Mouse (Mus musculus) layer of hippocampus, adult 18-20 months (tissue): ENCODE measurements around the gene Ccpg1. TPM values are rescaled to one million over a fixed set of nuclear protein-coding genes. Genes with fewer than 3 reads are reported as not detected.

Experiments used
- DNase-seq, 2 experiments: peaks; one replicate each; pipeline ENCODE4 v3.0.0; 2022; ENCODE audit warnings: low spot score in 2 of 2
- long read RNA-seq: library from polyadenylated mRNA; stranded (forward); transcript quantifications from one replicate; pipeline ENCODE4 v2.0.0, GENCODE M21; 2021
- total RNA-seq, 2 experiments: library from RNA; stranded (reverse); gene quantifications; 2 replicates each; pipeline ENCODE4 v1.2.3; 2021

Ccpg1 gene
- total RNA-seq, result 100 to 1,000 TPM; 149 to 152 TPM
- long read RNA-seq, transcript Ccpg1-202 (9 exons, 2,969 nt), result minor isoform, 15 of 157 reads
- long read RNA-seq, transcript Ccpg1-208 (8 exons, 2,939 nt), result major isoform, 34 of 157 reads
- long read RNA-seq, transcript Ccpg1-201 (9 exons, 3,151 nt), result minor isoform, 7 of 157 reads
- long read RNA-seq, partial matches to known transcripts, result 52 of 157 reads
- long read RNA-seq, other reads (novel, unspliced or antisense), result 47 of 157 reads

DNA sequence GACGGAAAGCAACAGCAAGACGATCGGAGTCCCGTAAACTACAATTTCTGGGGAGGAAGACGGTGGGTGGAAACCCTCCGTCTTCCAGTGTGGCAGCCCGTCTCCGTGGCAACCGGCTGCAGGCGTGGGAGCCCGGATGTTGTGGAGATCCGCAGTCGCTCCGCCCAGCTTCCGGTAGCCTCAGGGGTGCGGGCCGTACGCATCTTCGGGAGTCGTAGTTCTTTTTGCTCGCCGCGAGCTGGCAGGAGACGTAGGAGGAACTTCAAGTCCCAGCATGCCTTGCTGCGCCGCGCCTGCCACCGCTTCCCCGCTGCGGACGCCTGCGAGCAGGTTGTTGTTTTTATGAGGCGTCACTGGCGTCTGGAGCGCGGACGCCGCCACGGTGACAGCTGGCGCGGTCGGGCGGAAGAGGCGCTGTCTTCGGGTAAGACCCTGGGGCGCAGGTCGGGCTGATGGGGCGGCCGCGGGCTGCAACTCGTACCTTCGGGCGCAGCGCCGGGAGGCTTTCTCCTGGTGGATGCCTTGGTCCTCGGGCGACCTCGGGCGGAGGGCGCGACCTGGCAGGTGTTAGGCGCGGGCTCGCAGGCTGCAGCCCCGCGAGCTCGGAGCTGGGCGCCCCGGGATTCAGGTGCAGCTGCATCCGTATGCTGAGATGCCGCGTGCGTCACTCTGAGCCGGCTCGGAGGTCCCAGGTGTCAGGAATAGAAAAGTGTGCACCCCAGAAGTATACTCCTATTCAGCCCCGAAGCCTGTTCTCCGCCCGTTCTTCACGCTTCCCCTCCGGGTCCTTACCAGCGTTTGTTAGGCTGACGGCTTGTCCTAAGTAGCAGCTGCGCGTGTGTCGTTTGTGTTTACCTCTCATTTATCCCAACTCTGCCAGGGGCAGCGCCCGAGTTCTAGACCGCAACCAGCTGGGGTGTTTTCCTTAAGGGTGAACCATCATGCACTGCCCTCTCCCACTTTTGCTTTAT, at the start of gene Ccpg1, which contains the start of gene Ccpg1os:
TSS of gene Ccpg1 (plus strand) at position 180 of the 971 bp plus-strand sequence.
TSS of gene Ccpg1os (minus strand) at position 133 of the 971 bp plus-strand sequence.
- DNase-seq, result peak; percentile 99

DNA sequence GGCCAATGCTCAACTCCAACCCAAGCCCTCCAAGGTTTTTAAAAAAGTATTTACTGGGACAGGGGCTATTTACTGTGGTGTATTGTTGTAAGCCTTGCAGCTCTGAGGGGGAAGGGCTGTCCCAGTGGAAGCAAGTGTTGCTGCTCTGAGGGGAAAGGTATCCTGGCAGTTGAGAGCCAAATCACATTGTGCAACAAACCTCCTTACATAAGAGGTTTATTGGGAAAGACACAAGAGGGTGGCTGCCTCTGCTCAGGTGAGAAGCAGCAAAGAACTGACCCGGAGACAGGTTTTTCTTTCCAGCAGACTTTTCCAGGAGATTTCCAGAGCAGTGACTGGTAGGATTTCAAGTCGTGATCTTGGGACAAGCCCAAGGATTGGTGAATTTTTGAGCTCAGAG, 48.9 kb upstream of the Ccpg1 start:
- DNase-seq, result no peak

DNA sequence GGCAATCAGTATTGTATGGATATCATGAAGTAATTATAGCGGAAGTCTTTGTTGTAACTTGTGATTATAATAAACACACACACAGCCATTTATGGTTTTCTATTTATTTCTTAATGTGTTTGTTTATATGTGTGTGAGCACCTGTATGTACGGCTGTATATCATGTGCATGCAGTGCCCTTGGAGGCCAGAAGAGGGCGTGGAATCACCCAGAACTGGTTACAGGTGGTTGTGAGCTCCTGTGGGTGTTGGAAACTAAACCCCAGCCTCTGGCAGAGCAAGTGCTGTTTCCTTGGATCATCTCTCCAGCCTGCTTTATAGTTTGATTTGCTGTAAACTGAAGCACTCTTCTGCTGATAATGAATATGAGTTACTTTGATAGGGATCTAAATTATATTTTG, 41.8 kb upstream of the Ccpg1 start:
- DNase-seq, result no peak

DNA sequence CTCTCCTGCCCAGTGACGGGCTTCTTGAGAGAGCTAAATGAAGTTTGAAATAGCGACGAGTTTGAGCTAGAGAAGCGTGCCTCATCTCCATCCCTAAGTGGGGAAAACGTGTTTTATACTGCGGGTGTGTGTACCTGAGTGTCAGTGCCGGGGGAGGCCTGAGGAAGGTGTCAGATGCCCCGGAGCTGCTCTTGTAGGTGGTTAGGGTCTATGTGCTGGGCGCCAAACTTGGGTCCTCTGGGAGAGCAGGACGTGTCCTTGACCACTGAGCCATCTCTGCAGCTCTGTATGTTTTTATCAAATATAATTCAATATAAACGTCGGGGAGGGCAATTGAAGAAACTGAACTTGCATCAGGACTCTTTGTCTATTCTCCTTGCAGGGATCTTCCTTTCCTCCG, 40.9 kb upstream of the Ccpg1 start:
- DNase-seq, result no peak

DNA sequence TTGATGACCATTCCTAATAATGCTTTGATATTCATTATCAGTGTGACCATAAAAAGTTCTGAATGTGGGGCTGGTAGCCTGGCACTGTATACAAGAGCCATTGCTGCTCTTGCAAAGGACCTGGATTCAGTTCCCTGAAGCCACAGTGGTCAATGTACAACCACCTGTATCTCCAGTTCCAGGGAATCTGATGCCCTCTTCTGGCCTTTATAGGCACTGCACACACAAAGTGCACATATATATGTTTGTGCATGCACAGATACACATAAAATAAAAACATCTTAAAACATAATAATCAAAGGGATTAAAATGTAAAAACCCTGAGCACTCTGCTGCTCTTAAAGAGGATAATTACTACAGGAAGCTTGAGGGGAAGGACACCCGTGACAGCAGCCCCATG, 38.2 kb upstream of the Ccpg1 start:
- no peak for DNase-seq

DNA sequence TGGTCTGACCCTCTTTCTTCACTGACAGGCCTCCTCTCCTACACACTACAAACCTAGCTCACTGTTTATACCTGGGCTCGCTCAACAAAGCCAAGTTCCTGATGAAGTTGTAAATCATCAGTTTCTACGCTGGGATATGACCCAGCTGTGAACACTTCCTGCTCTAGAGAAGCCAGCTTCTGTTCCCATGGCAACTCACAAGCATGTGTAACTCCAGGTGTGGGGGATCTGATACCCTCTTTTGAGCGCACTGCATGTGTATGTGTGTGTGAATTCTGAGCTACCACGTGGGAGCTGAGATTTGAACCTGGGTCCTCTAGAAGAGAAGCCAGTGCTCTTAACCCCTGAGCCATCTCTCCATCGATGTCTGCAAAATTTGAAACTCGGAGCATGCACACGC, 35.7 kb upstream of the Ccpg1 start:
- no peak for DNase-seq

DNA sequence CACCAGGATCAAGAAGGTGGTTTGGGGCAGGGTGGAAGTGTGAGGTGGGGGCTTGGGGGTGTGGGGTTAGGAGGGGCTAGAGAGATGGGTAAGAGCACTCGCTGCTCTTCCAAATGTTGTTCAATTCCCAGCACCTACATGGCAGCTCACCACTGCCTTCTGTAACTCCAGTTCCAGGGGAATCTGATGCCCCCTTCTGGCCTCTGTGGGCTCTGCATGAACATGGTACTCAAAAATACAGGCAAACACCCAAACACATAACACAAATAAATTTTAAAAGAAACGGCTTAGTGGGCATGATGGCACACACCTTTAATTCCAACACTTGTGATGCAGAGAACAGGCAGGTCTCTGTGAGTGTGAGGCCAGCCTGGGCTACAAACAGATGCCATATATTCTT, 30.5 kb upstream of the Ccpg1 start:
- no peak for DNase-seq

DNA sequence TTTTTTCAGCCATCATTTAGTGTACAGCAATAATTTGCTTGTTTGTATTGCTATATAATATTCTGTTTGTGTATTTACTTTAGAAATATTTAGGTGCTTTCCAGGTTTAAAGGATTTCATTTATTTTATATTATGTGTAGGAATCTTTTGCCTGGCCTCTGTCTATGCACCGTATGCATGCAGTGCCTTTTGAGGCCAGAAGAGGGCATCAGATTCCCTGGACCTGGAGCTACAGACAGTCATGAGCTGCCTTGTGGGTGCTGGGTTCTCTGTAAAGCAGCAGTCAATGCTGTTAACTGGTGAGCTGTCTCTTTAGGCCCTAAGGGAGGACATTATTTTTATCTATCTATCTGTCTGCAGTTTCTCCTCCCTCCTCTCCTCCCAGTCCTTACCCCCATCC, 29.7 kb upstream of the Ccpg1 start:
- DNase-seq, result peak in 1 of 2 experiments; percentile 76

DNA sequence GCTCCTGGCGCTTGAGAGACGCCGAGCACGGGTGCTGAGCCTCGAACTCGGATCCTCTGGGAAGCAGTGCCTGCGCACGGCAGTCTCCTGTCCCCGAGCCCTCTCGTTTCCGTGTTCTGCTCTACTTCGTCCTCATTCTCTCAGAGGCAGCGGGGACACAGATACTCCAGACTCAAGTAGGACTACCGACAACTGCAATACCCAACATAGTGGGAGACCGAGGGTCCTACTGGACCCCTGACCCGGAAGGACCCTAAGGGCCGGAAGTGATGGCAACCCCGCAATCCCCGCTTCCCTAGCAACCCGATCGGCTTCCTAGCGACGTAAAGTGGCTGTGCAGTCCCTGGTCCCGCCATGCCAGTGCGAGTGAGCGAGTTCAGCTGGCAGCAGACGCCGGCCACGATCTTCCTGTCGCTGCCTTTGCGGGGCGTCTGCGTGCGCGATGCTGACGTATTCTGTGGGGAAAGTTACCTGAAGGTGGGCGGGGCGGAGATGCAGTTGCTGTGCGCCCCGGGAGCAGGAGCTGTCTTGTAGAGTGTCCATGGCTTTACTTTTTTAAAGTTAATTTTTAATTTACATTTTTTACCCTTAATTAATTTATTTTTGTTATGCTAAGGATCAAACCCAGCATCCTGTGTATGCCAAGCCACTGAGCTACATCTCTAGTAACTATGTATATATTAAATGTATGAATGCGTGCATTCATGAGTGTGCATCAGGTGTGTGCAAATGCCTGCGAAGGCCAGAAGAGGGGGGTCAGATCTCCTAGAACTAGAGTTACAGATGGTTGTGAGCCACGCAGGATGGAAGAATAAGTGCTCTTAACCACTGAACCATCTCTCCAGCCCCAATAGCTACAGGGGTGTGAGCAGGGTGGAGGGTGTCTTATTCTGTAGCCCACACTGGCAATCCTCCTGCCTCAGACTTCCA, 26.4 kb upstream of the Ccpg1 start, which contains the start of the genes Dyx1c1 and Gm44503:
TSS of gene Dyx1c1 (plus strand) at position 265 of the 930 bp plus-strand sequence.
TSS of gene Gm44503 (plus strand) at position 332 of the 930 bp plus-strand sequence.
- peak; percentile 35 to 75 for DNase-seq

DNA sequence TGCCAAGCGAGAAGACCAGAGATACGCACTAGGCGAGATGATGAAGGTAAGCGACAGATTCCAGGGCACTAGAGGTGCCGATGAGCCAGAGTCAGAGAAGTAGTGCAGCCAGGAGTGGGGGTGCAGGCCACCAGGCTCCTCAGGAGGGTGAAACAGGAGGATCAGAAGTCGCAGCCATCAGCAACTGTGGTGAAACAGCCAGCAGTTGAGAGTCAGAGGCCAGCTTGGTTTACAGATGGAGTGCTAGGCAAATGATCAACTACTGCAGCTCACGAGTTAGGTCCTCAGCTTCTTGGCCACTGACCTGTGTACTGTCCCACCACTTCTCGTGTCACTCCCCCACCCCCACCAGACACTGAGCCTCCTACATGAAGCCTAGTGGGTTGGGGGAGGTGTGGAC, 23.9 kb upstream of the Ccpg1 start:
- DNase-seq, result no peak

DNA sequence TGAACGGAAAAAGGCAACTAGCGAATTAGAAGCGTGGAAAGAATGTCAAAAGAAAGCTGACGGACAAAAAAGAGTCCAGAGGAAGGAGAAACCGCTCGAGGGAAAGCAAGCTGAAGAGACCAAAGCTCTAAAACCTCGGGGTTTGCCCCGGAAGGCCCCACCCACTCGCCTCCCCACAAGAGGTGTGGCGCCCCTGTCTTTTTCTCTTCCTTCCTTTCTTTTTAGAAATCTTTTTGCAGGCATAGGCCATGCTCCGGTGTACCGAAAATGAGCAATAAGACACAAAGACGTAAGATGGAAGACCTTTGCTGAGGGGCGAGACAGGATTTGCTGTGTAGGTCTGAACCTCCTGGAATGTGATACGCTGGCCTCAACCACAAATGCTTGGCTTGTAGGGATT, 23.3 kb upstream of the Ccpg1 start:
- no peak for DNase-seq

DNA sequence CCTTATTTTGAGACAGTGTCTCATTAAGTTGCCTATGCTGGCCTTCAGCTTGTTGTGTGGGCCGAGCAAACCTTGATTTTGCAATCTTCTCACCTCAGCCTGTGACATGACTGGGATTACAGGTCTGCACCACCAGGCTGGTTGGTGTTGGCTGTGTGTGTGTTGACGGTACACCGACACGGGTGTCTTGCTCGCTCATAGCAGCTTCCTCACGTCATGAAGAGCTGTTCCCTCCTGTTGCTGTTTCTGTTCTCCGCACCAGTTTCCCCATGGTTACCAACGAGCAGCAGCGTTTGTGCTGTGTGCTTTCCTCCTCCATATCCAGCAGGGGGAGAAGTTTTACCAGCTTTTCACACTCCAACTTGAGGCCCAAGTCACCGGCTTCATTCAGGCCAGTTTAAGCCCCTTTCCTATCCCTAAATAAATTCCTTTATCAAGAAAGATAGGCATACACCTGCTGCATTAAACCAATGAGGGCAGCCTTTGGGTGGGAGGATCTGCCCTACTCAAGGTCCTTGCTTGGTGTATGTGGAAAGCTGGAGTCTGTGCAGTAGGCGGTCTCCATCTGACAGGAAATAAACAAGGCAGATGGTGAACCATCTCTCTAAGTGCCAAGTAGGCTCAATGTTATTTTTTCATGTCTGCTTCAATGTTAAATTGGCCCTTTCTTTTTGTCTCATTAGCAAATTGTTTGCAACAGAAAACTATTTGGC, 16.7 kb upstream of the Ccpg1 start:
- peak; percentile 87 to 96 for DNase-seq

DNA sequence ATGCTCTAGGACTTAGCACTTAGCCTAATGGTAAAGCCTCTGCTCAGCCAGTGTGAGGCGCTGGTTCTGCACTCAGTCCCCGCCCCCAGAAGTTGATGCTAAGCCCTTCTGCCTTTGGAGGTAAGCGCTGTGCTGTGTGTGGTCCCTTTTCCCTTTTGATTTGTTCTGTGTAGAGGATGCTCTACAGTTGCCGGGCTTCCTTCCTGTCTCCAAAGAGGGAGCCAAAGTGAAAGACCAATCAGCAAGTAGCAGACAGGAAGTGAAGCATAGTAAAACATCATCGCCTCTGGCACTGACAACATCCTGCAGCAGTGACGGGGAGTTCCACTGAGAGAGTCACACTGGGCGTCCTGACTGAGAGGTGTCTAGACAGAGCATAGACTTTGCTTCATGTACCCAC, 15.4 kb upstream of the Ccpg1 start:
- no peak for DNase-seq

DNA sequence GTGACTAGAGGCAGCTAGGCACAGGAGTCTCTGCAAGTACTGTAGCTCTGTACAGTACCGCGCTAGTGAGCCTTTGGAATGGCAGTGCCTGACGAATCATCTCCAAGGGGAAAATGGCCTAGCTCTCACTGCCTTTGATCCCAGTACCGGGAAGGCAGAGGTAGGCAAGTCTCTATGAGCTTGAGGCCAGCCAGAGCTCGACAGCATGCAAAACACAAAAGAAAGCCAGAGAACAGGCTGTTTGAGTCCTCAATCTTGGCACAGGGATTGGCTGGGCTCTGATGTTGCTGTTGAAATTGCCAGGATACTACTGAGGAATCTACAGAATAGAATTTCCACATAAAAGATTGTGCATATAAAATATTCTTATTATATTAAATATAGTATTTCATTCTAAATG, 12.8 kb upstream of the Ccpg1 start:
- DNase-seq, result peak in 1 of 2 experiments; percentile 54

DNA sequence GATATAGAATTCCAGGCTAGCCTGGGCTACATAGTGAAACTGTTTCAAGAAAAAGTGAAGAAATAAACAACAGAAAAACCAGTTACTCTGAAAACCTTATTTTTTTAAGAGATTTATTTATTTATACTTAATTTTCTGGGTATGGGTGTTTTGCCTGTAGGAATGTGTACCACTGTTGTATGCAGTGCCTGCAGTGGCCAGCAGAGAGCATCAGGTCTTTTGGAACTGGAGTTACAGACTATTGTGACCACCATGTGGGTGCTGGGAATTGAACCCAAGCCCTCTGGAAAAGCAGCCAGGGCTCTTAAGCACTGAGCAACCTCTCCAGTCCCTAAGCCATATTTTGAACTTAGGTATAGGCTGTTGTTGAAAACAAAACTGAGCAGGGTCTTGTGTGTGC, 12.2 kb upstream of the Ccpg1 start:
- no peak for DNase-seq

DNA sequence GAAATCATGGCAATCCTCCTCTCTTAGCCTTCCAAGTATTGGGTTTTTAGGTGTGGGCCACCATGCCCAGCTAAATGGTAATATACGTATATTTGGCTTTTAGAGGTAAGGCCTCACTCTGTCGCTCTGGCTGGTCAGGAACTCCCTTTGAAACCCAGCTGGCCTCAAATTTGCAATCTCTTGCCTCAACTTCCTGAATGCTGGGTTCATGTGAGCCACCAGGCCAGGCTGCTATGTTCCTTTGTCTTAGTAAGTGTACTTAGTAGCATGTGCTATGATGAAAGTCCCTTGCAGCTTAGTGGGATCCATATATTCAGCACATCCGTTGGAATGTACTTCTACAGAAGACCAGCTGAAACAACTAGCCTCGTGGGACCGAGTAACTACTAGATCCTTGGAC, 10.5 kb upstream of the Ccpg1 start:
- DNase-seq, result no peak

DNA sequence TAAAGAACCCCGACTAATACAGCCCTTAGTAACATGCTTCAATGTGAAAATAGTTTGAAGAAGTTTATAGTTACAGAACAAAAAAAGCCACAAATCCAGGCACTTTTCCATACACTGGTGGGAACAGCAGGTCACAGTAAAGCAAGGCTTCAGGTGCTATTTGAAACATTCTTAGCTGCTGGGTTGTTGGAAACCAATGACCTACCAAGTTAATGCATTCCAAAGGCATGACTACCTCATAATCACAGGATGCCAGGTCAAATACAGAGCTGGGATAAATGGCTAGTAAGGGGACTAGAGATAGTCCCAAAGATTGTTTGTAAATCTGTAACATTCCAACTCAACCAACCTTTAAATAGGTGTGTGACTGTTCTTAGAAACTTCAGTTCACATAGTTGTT, 10.0 kb upstream of the Ccpg1 start:
- no peak for DNase-seq

DNA sequence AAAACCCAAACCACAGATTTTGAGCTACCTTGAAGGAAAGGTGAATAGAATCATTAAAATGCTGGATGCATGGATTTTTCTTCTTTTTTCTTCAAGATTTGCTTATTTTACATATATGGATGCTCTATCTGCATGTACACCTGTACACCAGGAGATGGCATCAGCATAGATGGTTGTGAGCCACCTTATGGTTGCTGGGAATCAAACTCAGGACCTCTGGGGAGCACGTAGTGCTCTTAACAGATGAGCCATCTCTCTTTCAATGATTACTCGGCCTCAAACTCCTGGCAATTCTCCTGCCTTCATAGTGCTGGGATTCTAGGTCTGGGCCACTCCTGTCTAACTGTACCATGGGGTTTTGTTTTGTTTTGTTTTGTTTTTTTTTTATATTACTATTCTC, 2.2 kb upstream of the Ccpg1 start:
- no peak for DNase-seq

DNA sequence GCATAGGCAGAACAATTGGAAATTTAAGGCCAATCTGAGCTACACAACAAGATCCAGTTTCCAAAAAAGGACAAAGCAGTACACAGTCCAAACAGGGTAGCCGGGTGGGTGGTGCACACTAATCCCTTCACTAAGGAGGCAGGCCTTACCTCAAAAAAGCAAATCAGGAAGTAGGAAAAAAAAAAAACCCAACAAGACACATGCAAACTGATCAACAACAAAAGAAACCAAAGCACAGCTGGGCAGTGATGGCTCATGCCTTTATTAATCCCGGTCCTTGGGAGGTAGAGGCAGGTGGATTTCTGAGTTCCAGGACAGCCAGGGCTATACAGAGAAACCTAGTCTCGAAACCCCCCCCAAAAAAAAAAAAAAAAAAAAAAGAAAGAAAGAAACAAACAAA, 2.5 kb downstream of the Ccpg1 start:
- no peak for DNase-seq

DNA sequence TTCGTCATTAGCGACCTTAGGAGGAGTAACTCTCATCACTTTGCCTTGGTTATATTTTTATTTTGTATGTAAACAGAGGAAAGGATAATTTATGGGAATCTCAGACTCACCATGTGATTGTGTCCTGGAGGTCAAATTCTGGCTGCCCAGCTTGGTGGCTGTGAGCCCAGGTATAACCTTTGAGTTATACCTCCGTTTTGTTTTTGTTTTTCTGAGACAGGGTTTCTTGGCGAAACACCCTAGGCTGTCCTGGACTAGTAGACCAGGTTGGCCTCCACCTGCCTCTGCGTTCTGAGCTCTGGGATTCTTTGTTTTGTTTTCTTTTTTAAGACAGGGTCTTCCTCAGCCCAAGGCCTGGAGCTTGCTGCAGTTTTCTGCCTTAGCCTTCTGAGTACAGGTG, 3.5 kb downstream of the Ccpg1 start:
- no peak for DNase-seq

DNA sequence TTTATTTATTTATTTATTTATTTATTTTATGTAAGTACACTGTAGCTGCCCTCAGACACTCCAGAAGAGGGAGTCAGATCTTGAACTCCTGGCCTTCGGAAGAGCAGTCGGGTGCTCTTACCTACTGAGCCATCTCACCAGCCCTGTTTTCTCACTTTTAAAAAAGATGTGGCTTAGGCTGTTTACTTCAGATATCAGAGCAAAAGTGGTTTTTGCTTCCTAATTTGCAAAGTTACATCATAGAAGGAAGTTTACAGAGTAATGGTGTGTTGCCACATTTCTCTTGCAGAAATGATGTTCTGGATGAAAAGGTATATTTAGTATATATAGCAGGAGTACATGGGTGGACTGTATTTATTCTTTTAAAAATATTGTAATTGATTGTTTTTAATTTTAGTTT, 6.2 kb downstream of the Ccpg1 start:
- DNase-seq, result no peak
